Mouse (Mus musculus): ENCODE measurements around the gene Plekhn1.

GRCm38 (mm10) chr4:156188162-156188810, 46.4 kb downstream of the Plekhn1 start:
- TF ChIP-seq CTCF (IDR thresholded peaks at IDR 0.05; ENCODE audit: control insufficient read depth, insufficient read depth, insufficient read length) (no peak), MAX (IDR thresholded peaks at IDR 0.05) (no peak), USF1 (IDR thresholded peaks at IDR 0.05; ENCODE audit: low read depth) (no peak), FOSL1 (IDR thresholded peaks at IDR 0.05; ENCODE audit: insufficient read depth, low read length, poor library complexity, severe bottlenecking) (no peak), CEBPB (IDR thresholded peaks at IDR 0.05; ENCODE audit: low read depth) (no peak), MYOD1 (IDR thresholded peaks at IDR 0.05; ENCODE audit: control insufficient read depth, insufficient read length, low read depth) (no peak)

All from C2C12 (cell line).